24 mouse cellular contexts compared by ENCODE assay signal in the genomic region with DNA sequence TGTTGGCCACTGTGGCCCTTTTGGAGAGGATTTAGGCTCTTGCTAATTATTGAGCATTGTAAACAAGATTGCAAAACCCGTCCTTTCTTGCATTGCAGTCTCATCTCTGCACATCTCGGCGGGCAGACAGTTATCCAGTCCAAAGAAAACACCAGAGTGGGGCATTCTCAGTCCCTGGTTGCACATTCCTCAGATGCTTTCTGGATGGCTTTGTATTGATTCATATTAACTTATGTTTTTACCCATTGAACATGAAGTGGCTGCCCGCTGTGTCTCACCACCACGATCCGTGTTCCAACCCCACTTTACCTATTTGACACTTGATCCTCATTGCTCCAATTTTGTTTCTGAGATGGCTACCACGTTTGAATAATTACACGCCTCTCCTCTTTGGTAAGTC.
"Had no signal": no experiment of that assay in that cellular context is flagged by ENCODE, and none has a peak within 500 bp of the region (broad histone marks: within the 10 kb centered on the region; RNA-seq: fewer than 3 reads in every experiment).

No protein-coding gene starts in this region.

- H3K27ac ChIP-seq: embryonic facial prominence, embryonic 10.5 days; embryonic facial prominence, embryonic 12.5 days; embryonic facial prominence, embryonic 13.5 days; embryonic facial prominence, embryonic 15.5 days; forebrain, embryonic 10.5 days; forebrain, embryonic 12.5 days; forebrain, embryonic 13.5 days; forebrain, embryonic 15.5 days; gastrocnemius, adult 2 months; heart, adult 2 months had no signal

- DNase-seq: cerebellum, adult 9-11 months; cerebellum, postnatal 10 days; cerebellum, postnatal 14 days; cerebellum, postnatal 36 days; forebrain, postnatal 0 days; gastrocnemius, adult 2 months; gastrocnemius, postnatal 10 days; gastrocnemius, postnatal 14 days; gastrocnemius, postnatal 25 days; gastrocnemius, postnatal 36 days; heart, adult 11 months; heart, adult 18-20 months; heart, adult 2 months had no signal

- H3K4me2 ChIP-seq: embryonic facial prominence, embryonic 12.5 days; embryonic facial prominence, embryonic 13.5 days; embryonic facial prominence, embryonic 15.5 days; forebrain, embryonic 12.5 days; forebrain, embryonic 13.5 days; forebrain, embryonic 15.5 days had no signal

- H3K27me3 ChIP-seq: embryonic facial prominence, embryonic 12.5 days; embryonic facial prominence, embryonic 13.5 days; embryonic facial prominence, embryonic 15.5 days; forebrain, embryonic 12.5 days; forebrain, embryonic 13.5 days; forebrain, embryonic 15.5 days had no signal

- H3K4me3 ChIP-seq: embryonic facial prominence, embryonic 10.5 days; embryonic facial prominence, embryonic 12.5 days; embryonic facial prominence, embryonic 13.5 days; embryonic facial prominence, embryonic 15.5 days; erythroblast, embryonic 14.5 days; forebrain, embryonic 10.5 days; forebrain, embryonic 12.5 days; forebrain, embryonic 13.5 days; forebrain, embryonic 15.5 days; gastrocnemius, adult 2 months; heart, adult 2 months had no signal

- H3K36me3 ChIP-seq: embryonic facial prominence, embryonic 10.5 days; embryonic facial prominence, embryonic 12.5 days; embryonic facial prominence, embryonic 13.5 days; embryonic facial prominence, embryonic 15.5 days; forebrain, embryonic 10.5 days; forebrain, embryonic 12.5 days; forebrain, embryonic 15.5 days had no signal

- ATAC-seq: forebrain, embryonic 13.5 days; forebrain, embryonic 14.5 days; forebrain, embryonic 15.5 days; forebrain, embryonic 16.5 days; forebrain, postnatal 0 days had no signal

- H3K9me3 ChIP-seq: embryonic facial prominence, embryonic 10.5 days; embryonic facial prominence, embryonic 12.5 days; embryonic facial prominence, embryonic 13.5 days; embryonic facial prominence, embryonic 15.5 days; forebrain, embryonic 10.5 days; forebrain, embryonic 12.5 days; forebrain, embryonic 13.5 days; forebrain, embryonic 15.5 days had no signal

- H3K9ac ChIP-seq: embryonic facial prominence, embryonic 12.5 days; embryonic facial prominence, embryonic 13.5 days; embryonic facial prominence, embryonic 15.5 days; forebrain, embryonic 12.5 days; forebrain, embryonic 13.5 days; forebrain, embryonic 15.5 days; forebrain, postnatal 0 days had no signal
